Mouse (Mus musculus): ENCODE measurements around the gene Ttc28. TPM values are rescaled to one million over a fixed set of nuclear protein-coding genes. Genes with fewer than 3 reads are reported as not detected.

Ttc28 gene
- polyA plus RNA-seq, 1 experiment from 2014 or later, result 0.85 TPM

GRCm38 (mm10) chr5:111170383-111170782 lies 290.8 kb downstream of the Ttc28 start:
- H3K36me3 ChIP-seq (ENCODE audit: control insufficient read depth, insufficient read depth), result no peaks in the 10 kb centered on the region
- H3K9me3 ChIP-seq (replicated peaks; ENCODE audit: control insufficient read depth, low read length), result no peaks in the 10 kb centered on the region
- H3K27ac ChIP-seq (ENCODE audit: low read length), result no peak overlapping the region
- ATAC-seq (ENCODE audit: low read depth), result no peak
- no peaks in the 10 kb centered on the region for H3K27me3 ChIP-seq (ENCODE audit: control insufficient read depth, insufficient read depth, low read depth, low read length)
- no peak overlapping the region for H3K9ac ChIP-seq (ENCODE audit: low read depth, low read length)
- H3K4me3 ChIP-seq (ENCODE audit: low read depth, low read length), result no peak overlapping the region
- H3K4me2 ChIP-seq (ENCODE audit: low read depth, low read length), result no peak overlapping the region
- no peaks in the 10 kb centered on the region for H3K4me1 ChIP-seq (ENCODE audit: control insufficient read depth, low read depth, low read length)
- WGBS (ENCODE audit: insufficient replicate concordance), result 62% methylated on average over 9 of the region's 9 CpGs

GRCm38 (mm10) chr5:111175410-111175809 lies 295.8 kb downstream of the Ttc28 start:
- Histone ChIP-seq H3K27ac (ENCODE audit: low read length) (no peak overlapping the region), H3K4me2 (ENCODE audit: low read depth, low read length) (no peak overlapping the region), H3K27me3 (ENCODE audit: control insufficient read depth, insufficient read depth, low read depth, low read length) (no peaks in the 10 kb centered on the region), H3K9ac (ENCODE audit: low read depth, low read length) (no peak overlapping the region), H3K4me1 (ENCODE audit: control insufficient read depth, low read depth, low read length) (no peaks in the 10 kb centered on the region), H3K9me3 (replicated peaks; ENCODE audit: control insufficient read depth, low read length) (no peaks in the 10 kb centered on the region), H3K36me3 (ENCODE audit: control insufficient read depth, insufficient read depth) (no peaks in the 10 kb centered on the region), H3K4me3 (ENCODE audit: low read depth, low read length) (no peak overlapping the region)
- ATAC-seq (ENCODE audit: low read depth), result no peak
- 65% methylated on average over 12 of the region's 12 CpGs for WGBS (ENCODE audit: insufficient replicate concordance)

GRCm38 (mm10) chr5:111175842-111176241 lies 296.2 kb downstream of the Ttc28 start:
- Histone ChIP-seq H3K27me3 (ENCODE audit: control insufficient read depth, insufficient read depth, low read depth, low read length) (no peaks in the 10 kb centered on the region), H3K4me3 (ENCODE audit: low read depth, low read length) (no peak overlapping the region), H3K4me1 (ENCODE audit: control insufficient read depth, low read depth, low read length) (no peaks in the 10 kb centered on the region), H3K27ac (ENCODE audit: low read length) (no peak overlapping the region), H3K4me2 (ENCODE audit: low read depth, low read length) (no peak overlapping the region), H3K9ac (ENCODE audit: low read depth, low read length) (no peak overlapping the region), H3K36me3 (ENCODE audit: control insufficient read depth, insufficient read depth) (no peaks in the 10 kb centered on the region), H3K9me3 (replicated peaks; ENCODE audit: control insufficient read depth, low read length) (no peaks in the 10 kb centered on the region)
- no peak for ATAC-seq (ENCODE audit: low read depth)
- WGBS (ENCODE audit: insufficient replicate concordance), result 78% methylated on average over 9 of the region's 9 CpGs

GRCm38 (mm10) chr5:111176441-111176840 lies 296.8 kb downstream of the Ttc28 start:
- no peaks in the 10 kb centered on the region for H3K27me3 ChIP-seq (ENCODE audit: control insufficient read depth, insufficient read depth, low read depth, low read length)
- no peak overlapping the region for H3K9ac ChIP-seq (ENCODE audit: low read depth, low read length)
- ATAC-seq (ENCODE audit: low read depth), result no peak
- no peak overlapping the region for H3K4me2 ChIP-seq (ENCODE audit: low read depth, low read length)
- no peak overlapping the region for H3K4me3 ChIP-seq (ENCODE audit: low read depth, low read length)
- no peaks in the 10 kb centered on the region for H3K4me1 ChIP-seq (ENCODE audit: control insufficient read depth, low read depth, low read length)
- H3K27ac ChIP-seq (ENCODE audit: low read length), result no peak overlapping the region
- no peaks in the 10 kb centered on the region for H3K36me3 ChIP-seq (ENCODE audit: control insufficient read depth, insufficient read depth)
- 64% methylated on average over 13 of the region's 13 CpGs for WGBS (ENCODE audit: insufficient replicate concordance)
- no peaks in the 10 kb centered on the region for H3K9me3 ChIP-seq (replicated peaks; ENCODE audit: control insufficient read depth, low read length)

GRCm38 (mm10) chr5:111178324-111179076 lies 298.9 kb downstream of the Ttc28 start:
- 0 out of 2 replicates have a peak, but pooled peaks have one; percentile 30 for ATAC-seq (ENCODE audit: low read depth)
- H3K27ac ChIP-seq (ENCODE audit: low read length), result no peak overlapping the region
- no peaks in the 10 kb centered on the region for H3K27me3 ChIP-seq (ENCODE audit: control insufficient read depth, insufficient read depth, low read depth, low read length)
- no peak overlapping the region for H3K4me2 ChIP-seq (ENCODE audit: low read depth, low read length)
- no peaks in the 10 kb centered on the region for H3K4me1 ChIP-seq (ENCODE audit: control insufficient read depth, low read depth, low read length)
- H3K9me3 ChIP-seq (replicated peaks; ENCODE audit: control insufficient read depth, low read length), result no peaks in the 10 kb centered on the region
- H3K9ac ChIP-seq (ENCODE audit: low read depth, low read length), result no peak overlapping the region
- 14% methylated on average over 21 of the region's 21 CpGs for WGBS (ENCODE audit: insufficient replicate concordance)
- no peaks in the 10 kb centered on the region for H3K36me3 ChIP-seq (ENCODE audit: control insufficient read depth, insufficient read depth)
- no peak overlapping the region for H3K4me3 ChIP-seq (ENCODE audit: low read depth, low read length)

GRCm38 (mm10) chr5:111179651-111180050 lies 300.0 kb downstream of the Ttc28 start:
- WGBS (ENCODE audit: insufficient replicate concordance), result 72% methylated on average over 7 of the region's 7 CpGs
- Histone ChIP-seq H3K9ac (ENCODE audit: low read depth, low read length) (no peak overlapping the region), H3K4me3 (ENCODE audit: low read depth, low read length) (no peak overlapping the region), H3K4me2 (ENCODE audit: low read depth, low read length) (no peak overlapping the region), H3K36me3 (ENCODE audit: control insufficient read depth, insufficient read depth) (no peaks in the 10 kb centered on the region), H3K9me3 (replicated peaks; ENCODE audit: control insufficient read depth, low read length) (no peaks in the 10 kb centered on the region), H3K27ac (ENCODE audit: low read length) (no peak overlapping the region), H3K4me1 (ENCODE audit: control insufficient read depth, low read depth, low read length) (no peaks in the 10 kb centered on the region), H3K27me3 (ENCODE audit: control insufficient read depth, insufficient read depth, low read depth, low read length) (no peaks in the 10 kb centered on the region)
- ATAC-seq (ENCODE audit: low read depth), result no peak

- no peak overlapping the region for H3K4me3 ChIP-seq (ENCODE audit: low read depth, low read length)
- no peaks in the 10 kb centered on the region for H3K27me3 ChIP-seq (ENCODE audit: control insufficient read depth, insufficient read depth, low read depth, low read length)
- 68% methylated on average over 25 of the region's 25 CpGs for WGBS (ENCODE audit: insufficient replicate concordance)
- H3K9ac ChIP-seq (ENCODE audit: low read depth, low read length), result no peak overlapping the region
- no peak overlapping the region for H3K4me2 ChIP-seq (ENCODE audit: low read depth, low read length)
- H3K36me3 ChIP-seq (ENCODE audit: control insufficient read depth, insufficient read depth), result no peaks in the 10 kb centered on the region
- H3K27ac ChIP-seq (ENCODE audit: low read length), result no peak overlapping the region
- no peaks in the 10 kb centered on the region for H3K9me3 ChIP-seq (replicated peaks; ENCODE audit: control insufficient read depth, low read length)
- no peak for ATAC-seq (ENCODE audit: low read depth)
- H3K4me1 ChIP-seq (ENCODE audit: control insufficient read depth, low read depth, low read length), result no peaks in the 10 kb centered on the region
These were observed 300.8 kb downstream of the Ttc28 start for GRCm38 (mm10) chr5:111180091-111181053.

- 55% methylated on average over 7 of the region's 7 CpGs for WGBS (ENCODE audit: insufficient replicate concordance)
- Histone ChIP-seq H3K27me3 (ENCODE audit: control insufficient read depth, insufficient read depth, low read depth, low read length) (no peaks in the 10 kb centered on the region), H3K27ac (ENCODE audit: low read length) (no peak overlapping the region), H3K9me3 (replicated peaks; ENCODE audit: control insufficient read depth, low read length) (no peaks in the 10 kb centered on the region), H3K4me3 (ENCODE audit: low read depth, low read length) (no peak overlapping the region), H3K4me1 (ENCODE audit: control insufficient read depth, low read depth, low read length) (no peaks in the 10 kb centered on the region), H3K36me3 (ENCODE audit: control insufficient read depth, insufficient read depth) (no peaks in the 10 kb centered on the region), H3K9ac (ENCODE audit: low read depth, low read length) (no peak overlapping the region), H3K4me2 (ENCODE audit: low read depth, low read length) (no peak overlapping the region)
- ATAC-seq (ENCODE audit: low read depth), result no peak
These were observed 301.8 kb downstream of the Ttc28 start for GRCm38 (mm10) chr5:111181204-111181912.

All from liver, embryonic 16.5 days (tissue).